Mouse (Mus musculus) liver, embryonic 13.5 days (tissue): ENCODE results near the gene Rad9a. TPM values are rescaled to one million over a fixed set of nuclear protein-coding genes. Genes with fewer than 3 reads are reported as not detected.
A peak's percentile ranks its signal among the peaks of the same experiment; 100 is the strongest.

Source experiments
- ATAC-seq: fragments of 200-750 bp; cut with Nextera tagmentation; 2 replicates; pipeline ENCODE4 v1.8.0; 2017; ENCODE audit warnings: low read depth, mild to moderate bottlenecking, moderate number of reproducible peaks, moderate library complexity
- DNase-seq: peaks from one replicate; pipeline ENCODE4 v3.0.0; 2022
- H3K27ac ChIP-seq: fragments of 300-500 bp; sonication (generic); 2 replicates; pipeline ENCODE4 v1.5.1; 2015; ENCODE audit warnings: moderate library complexity, mild to moderate bottlenecking, inconsistent platforms
- H3K27me3 ChIP-seq: fragments of 300-500 bp; sonication (generic); 2 replicates; pipeline ENCODE4 v1.6.1; 2015; ENCODE audit warnings: mild to moderate bottlenecking, inconsistent platforms
- H3K36me3 ChIP-seq: fragments of 300-500 bp; sonication (generic); 2 replicates; pipeline ENCODE4 v1.6.1; 2015; ENCODE audit warnings: mild to moderate bottlenecking, inconsistent platforms
- H3K4me1 ChIP-seq: fragments of 300-500 bp; sonication (generic); replicated peaks from 2 replicates; pipeline ENCODE4 v1.6.1; 2015; ENCODE audit warnings: inconsistent platforms
- H3K4me2 ChIP-seq: fragments of 300-500 bp; sonication (generic); 2 replicates; pipeline ENCODE4 v1.6.1; 2015; ENCODE audit warnings: inconsistent platforms, mild to moderate bottlenecking, moderate library complexity
- H3K4me3 ChIP-seq: fragments of 300-500 bp; sonication (generic); replicated peaks from 2 replicates; pipeline ENCODE4 v1.5.1; 2015; ENCODE audit warnings: mild to moderate bottlenecking, inconsistent platforms
- H3K9ac ChIP-seq: fragments of 300-500 bp; sonication (generic); 2 replicates; pipeline ENCODE4 v1.6.1; 2015; ENCODE audit warnings: mild to moderate bottlenecking, inconsistent platforms
- H3K9me3 ChIP-seq: fragments of 300-500 bp; sonication (generic); replicated peaks from 2 replicates; pipeline ENCODE4 v1.6.1; 2016; ENCODE audit warnings: inconsistent platforms
- WGBS: fragments of 180-500 bp; shearing (Covaris S2); methylation state at CpG from one replicate; pipeline ENCODE4 v1.1.7; 2015; ENCODE audit not compliant: insufficient replicate concordance; 5-methylcytosine and 5-hydroxymethylcytosine counted together
- polyA plus RNA-seq: library from polyadenylated mRNA; unstranded; fragments of >200 nt; fragmentation: Nextera tagmentation; extraction: Ambion mirVana; gene quantifications from 2 replicates; pipeline ENCODE4 v1.2.1, GENCODE M21; 2015

The Rad9a gene
- polyA plus RNA-seq, 1 experiment from 2014 or later: 17.4 TPM

GRCm38 (mm10) chr19:4229451-4230076 is 28.1 kb upstream of the Rad9a start:
- no peak for ATAC-seq
- Histone ChIP-seq H3K36me3 (no peaks in the 10 kb centered on the region), H3K27me3 (peaks cover 31% of the 10 kb centered on the region), H3K9me3 (no peaks in the 10 kb centered on the region), H3K4me2 (no peak overlapping the region), H3K4me3 (no peak overlapping the region), H3K4me1 (peaks cover 43% of the 10 kb centered on the region), H3K9ac (no peak overlapping the region), H3K27ac (no peak overlapping the region)
- WGBS: 56% methylated on average over 9 of the region's 9 CpGs
- no peak for DNase-seq

- no peak for ATAC-seq
Measured at GRCm38 (mm10) chr19:4228891-4229290, 27.4 kb upstream of the Rad9a start.

DNA sequence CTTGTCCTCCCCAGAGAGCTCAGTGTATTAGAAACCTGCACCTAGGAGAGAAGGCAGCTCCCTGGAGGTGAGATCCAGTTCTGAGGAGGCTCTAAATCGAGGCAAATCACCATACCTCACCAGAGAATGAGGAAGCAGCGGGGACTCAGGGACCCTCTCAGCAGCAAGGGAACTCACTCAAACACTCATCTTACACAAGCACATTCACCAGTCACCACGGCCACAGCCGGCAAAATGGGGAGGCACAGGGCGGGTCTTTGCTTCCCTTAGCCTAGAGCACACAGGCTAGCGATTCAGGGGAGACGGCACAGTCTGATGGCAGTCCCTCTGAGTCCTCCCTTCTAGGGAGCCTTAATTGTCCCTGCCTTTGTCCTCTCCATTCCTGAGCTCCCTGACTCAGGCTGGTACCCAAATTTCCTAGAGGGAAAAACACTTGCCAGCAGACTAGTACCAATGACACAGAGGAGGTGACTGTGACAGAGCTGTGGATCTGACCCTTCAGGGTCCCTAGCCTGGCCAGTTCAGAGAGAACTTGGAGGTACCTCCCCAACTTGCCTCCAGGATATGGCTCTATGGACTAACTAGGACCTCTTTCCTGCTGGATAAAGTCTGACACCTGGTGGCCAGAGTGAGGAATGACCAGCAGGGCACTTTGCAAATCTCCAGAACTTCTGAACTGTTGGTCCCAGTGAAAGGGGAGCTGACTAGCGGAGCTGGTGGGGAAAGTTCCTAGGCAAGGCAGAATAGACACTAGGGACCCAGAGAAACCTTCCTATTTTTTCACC is 26.6 kb upstream of the Rad9a start:
- Histone ChIP-seq H3K4me2 (no peak overlapping the region), H3K27me3 (peaks cover 30% of the 10 kb centered on the region), H3K36me3 (no peaks in the 10 kb centered on the region), H3K4me1 (peaks cover 43% of the 10 kb centered on the region), H3K9ac (no peak overlapping the region), H3K9me3 (no peaks in the 10 kb centered on the region), H3K4me3 (no peak overlapping the region), H3K27ac (no peak overlapping the region)
- WGBS: 6% methylated on average over 8 of the region's 8 CpGs
- DNase-seq (peak; percentile 60), ATAC-seq (no peak)

More at GRCm38 (mm10) chr19:4228891-4229290, 27.4 kb upstream of the Rad9a start:
- Histone ChIP-seq H3K4me1 (peaks cover 43% of the 10 kb centered on the region), H3K27ac (no peak overlapping the region), H3K9me3 (no peaks in the 10 kb centered on the region), H3K4me2 (no peak overlapping the region), H3K4me3 (no peak overlapping the region), H3K36me3 (no peaks in the 10 kb centered on the region), H3K27me3 (peaks cover 30% of the 10 kb centered on the region), H3K9ac (0 out of 2 replicates have a peak overlapping the region, but pooled peaks have one; percentile 5)
- WGBS: 71% methylated on average over 4 of the region's 4 CpGs
- no peak for DNase-seq

DNA sequence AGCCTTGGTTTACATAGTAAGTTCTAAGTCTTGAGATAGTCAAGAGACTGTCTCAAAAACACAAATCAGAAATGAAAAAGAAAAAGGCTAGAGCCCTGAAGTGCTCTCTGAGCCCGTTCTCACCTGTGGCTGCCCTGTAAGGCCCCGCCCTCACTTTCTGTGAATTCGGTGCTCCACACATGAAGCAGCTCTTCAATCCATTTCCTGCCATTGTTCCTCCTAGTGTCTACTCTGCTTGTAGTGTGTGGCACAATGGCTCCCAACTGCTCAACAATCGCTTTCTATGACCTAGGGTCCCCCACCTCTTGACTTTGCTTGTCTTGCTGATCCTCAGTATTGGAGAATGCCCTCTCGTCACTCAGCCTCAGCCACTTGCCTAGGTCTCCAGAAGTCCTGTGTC is 26.0 kb upstream of the Rad9a start:
- Histone ChIP-seq H3K36me3 (no peaks in the 10 kb centered on the region), H3K27me3 (peaks cover 37% of the 10 kb centered on the region), H3K27ac (no peak overlapping the region), H3K9me3 (no peaks in the 10 kb centered on the region), H3K9ac (no peak overlapping the region), H3K4me2 (no peak overlapping the region), H3K4me3 (no peak overlapping the region), H3K4me1 (peaks cover 41% of the 10 kb centered on the region)
- ATAC-seq: no peak
- DNase-seq: no peak
- WGBS: 36% methylated on average over 5 of the region's 5 CpGs

DNA sequence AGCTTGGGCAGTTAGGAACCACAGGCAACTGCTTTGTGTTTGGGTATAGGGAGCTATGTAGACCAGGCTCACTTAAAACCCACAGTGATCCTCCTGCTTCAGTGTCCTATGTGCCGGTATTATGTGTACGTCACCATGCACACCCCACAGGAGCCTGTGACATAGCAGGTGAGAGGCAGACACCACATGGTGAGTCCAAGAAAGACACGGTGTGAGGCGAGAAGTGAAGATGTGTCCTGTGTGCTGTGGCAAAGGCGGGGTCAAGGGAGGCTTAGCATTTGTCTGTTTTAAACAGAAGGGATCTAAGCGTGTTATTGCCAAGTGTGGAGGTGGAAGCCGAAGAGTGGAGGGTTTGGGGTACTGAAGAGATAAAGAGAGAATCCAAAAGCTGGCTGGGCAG is 25.3 kb upstream of the Rad9a start:
- Histone ChIP-seq H3K36me3 (no peaks in the 10 kb centered on the region), H3K9ac (no peak overlapping the region), H3K27me3 (peaks cover 43% of the 10 kb centered on the region), H3K27ac (no peak overlapping the region), H3K9me3 (no peaks in the 10 kb centered on the region), H3K4me1 (peaks cover 40% of the 10 kb centered on the region), H3K4me2 (no peak overlapping the region), H3K4me3 (no peak overlapping the region)
- 78% methylated on average over 7 of the region's 7 CpGs for WGBS
- no peak for ATAC-seq
- no peak for DNase-seq

- DNase-seq (no peak), ATAC-seq (no peak)
- H3K9me3 ChIP-seq: no peaks in the 10 kb centered on the region
- no peaks in the 10 kb centered on the region for H3K36me3 ChIP-seq
- no peak overlapping the region for H3K27ac ChIP-seq
- peaks cover 49% of the 10 kb centered on the region for H3K4me1 ChIP-seq
- H3K4me2 ChIP-seq: no peak overlapping the region
- H3K9ac ChIP-seq: no peak overlapping the region
- H3K4me3 ChIP-seq: no peak overlapping the region
- H3K27me3 ChIP-seq: peaks cover 69% of the 10 kb centered on the region
- WGBS: 53% methylated on average over 11 of the region's 11 CpGs
Measured at GRCm38 (mm10) chr19:4222165-4222564, 20.7 kb upstream of the Rad9a start.

DNA sequence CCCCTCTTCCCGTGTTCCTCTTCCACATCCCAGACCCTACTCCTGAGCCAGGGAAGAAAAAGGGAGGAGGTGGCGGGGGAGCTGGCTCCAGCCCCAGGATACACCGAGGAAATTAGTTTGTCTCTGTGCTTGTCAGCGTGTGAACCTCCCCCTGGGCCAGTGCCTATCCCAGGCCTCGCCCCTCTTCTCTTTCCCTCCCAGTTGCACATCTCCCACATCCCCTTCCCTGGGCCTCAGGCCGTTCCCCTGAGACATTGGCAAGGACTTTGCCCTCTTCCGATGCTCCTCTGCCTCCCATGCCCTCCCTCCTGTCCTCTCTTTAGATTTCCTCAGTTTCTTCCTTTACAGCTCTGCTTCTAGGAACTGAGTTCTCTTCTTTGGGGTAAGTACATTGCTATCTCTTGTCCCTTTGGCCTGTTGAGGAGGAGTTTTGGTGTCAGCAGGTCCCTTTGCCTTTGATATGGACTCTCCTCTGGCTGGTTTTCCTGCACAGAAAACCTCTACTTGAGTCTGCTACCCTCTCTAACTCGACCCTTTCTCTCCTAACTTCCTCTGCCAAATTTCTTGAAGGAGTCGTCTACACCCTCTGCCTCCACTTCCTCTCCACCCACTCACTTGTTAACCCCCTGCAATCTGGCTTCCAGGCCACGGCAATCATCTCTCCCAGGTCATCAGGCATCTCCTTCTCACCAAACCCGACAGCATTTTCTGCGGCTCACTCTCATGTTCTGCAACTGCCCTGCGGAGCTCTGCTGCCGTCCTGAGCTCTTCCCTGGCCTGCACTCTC is 19.7 kb upstream of the Rad9a start:
- ATAC-seq: no peak
- 30% methylated on average over 14 of the region's 14 CpGs for WGBS
- no peak overlapping the region for H3K9ac ChIP-seq
- H3K4me1 ChIP-seq: peaks cover 60% of the 10 kb centered on the region
- peak overlapping the region; percentile 45 for H3K27ac ChIP-seq
- H3K27me3 ChIP-seq: peaks cover 74% of the 10 kb centered on the region
- H3K4me2 ChIP-seq: no peak overlapping the region
- DNase-seq: no peak
- no peaks in the 10 kb centered on the region for H3K9me3 ChIP-seq
- H3K4me3 ChIP-seq: no peak overlapping the region
- H3K36me3 ChIP-seq: no peaks in the 10 kb centered on the region

GRCm38 (mm10) chr19:4220416-4220815 is 19.0 kb upstream of the Rad9a start:
- ATAC-seq (0 out of 2 replicates have a peak, but pooled peaks have one; percentile 14), DNase-seq (no peak)
- H3K9me3 ChIP-seq: no peaks in the 10 kb centered on the region
- H3K9ac ChIP-seq: no peak overlapping the region
- no peaks in the 10 kb centered on the region for H3K36me3 ChIP-seq
- H3K4me2 ChIP-seq: no peak overlapping the region
- H3K27me3 ChIP-seq: peaks cover 81% of the 10 kb centered on the region
- peaks cover 61% of the 10 kb centered on the region for H3K4me1 ChIP-seq
- peak overlapping the region; percentile 45 for H3K27ac ChIP-seq
- H3K4me3 ChIP-seq: no peak overlapping the region
- WGBS: 37% methylated on average over 4 of the region's 4 CpGs

- DNase-seq: no peak
- Histone ChIP-seq H3K4me1 (peaks cover 66% of the 10 kb centered on the region), H3K27me3 (peaks cover 84% of the 10 kb centered on the region), H3K4me2 (no peak overlapping the region), H3K9me3 (no peaks in the 10 kb centered on the region), H3K27ac (no peak overlapping the region), H3K36me3 (no peaks in the 10 kb centered on the region), H3K9ac (no peak overlapping the region), H3K4me3 (no peak overlapping the region)
- 77% methylated on average over 6 of the region's 6 CpGs for WGBS
- ATAC-seq: no peak
Measured at GRCm38 (mm10) chr19:4219943-4220342, 18.5 kb upstream of the Rad9a start.

- H3K36me3 ChIP-seq: no peaks in the 10 kb centered on the region
- H3K4me1 ChIP-seq: peaks cover 78% of the 10 kb centered on the region
- H3K4me2 ChIP-seq: no peak overlapping the region
- peaks cover 90% of the 10 kb centered on the region for H3K27me3 ChIP-seq
- no peak overlapping the region for H3K27ac ChIP-seq
- H3K4me3 ChIP-seq: no peak overlapping the region
- no peak for ATAC-seq
- no peak for DNase-seq
- 19% methylated on average over 1 of the region's 1 CpGs for WGBS
- H3K9ac ChIP-seq: no peak overlapping the region
- no peaks in the 10 kb centered on the region for H3K9me3 ChIP-seq
Measured at GRCm38 (mm10) chr19:4218784-4219183, 17.3 kb upstream of the Rad9a start.

DNA sequence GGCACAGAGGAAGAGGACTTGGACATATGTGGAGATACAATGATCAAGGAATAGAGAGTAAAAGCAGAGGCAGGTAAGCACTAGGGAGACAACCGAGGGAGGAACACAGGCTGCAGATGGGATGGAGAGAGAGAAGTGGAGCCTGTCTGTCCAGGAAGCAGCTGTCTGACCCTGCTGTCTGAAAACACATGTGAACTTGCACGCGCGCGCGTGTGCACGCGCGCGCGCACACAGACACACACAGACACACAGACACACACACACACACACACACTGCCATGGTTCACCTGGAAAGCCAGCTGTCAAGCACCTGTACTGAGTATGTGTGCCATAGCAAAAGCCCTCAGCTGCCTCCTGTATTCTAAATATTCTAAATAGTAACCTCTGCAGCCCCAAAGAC is 16.8 kb upstream of the Rad9a start:
- Histone ChIP-seq H3K9me3 (no peaks in the 10 kb centered on the region), H3K27ac (no peak overlapping the region), H3K27me3 (peaks cover 95% of the 10 kb centered on the region), H3K4me3 (no peak overlapping the region), H3K4me2 (no peak overlapping the region), H3K4me1 (peaks cover 79% of the 10 kb centered on the region), H3K36me3 (no peaks in the 10 kb centered on the region), H3K9ac (no peak overlapping the region)
- ATAC-seq (no peak), DNase-seq (no peak)
- WGBS: 83% methylated on average over 11 of the region's 11 CpGs
